Mouse (Mus musculus) brown adipose tissue, adult 24 weeks (tissue): ENCODE data around the gene Magea1. TPM values are rescaled to one million over a fixed set of nuclear protein-coding genes. Genes with fewer than 3 reads are reported as not detected.
"Not testable (repeated sequence)": the region's sequence is repeated elsewhere in the genome, so short reads cannot be mapped to it uniquely, and the experiment has no call there.

Experiments
- H3K27ac ChIP-seq: fragments of 200-500 bp; replicated peaks from 2 replicates; pipeline ENCODE4 v1.5.1; 2012; ENCODE audit warnings: low read depth, mild to moderate bottlenecking, low read length
- H3K4me1 ChIP-seq: fragments of 200-500 bp; 2 replicates; pipeline ENCODE4 v1.6.1; 2012; ENCODE audit warnings: low read length, mixed read lengths; ENCODE audit not compliant: control insufficient read depth, insufficient read depth, insufficient read length
- H3K4me3 ChIP-seq: fragments of 200-500 bp; 2 replicates; pipeline ENCODE4 v1.5.1; 2012; ENCODE audit warnings: low read depth, mild to moderate bottlenecking, low read length, moderate library complexity; ENCODE audit not compliant: insufficient read depth
- polyA plus RNA-seq: library from polyadenylated mRNA; stranded (reverse); fragments of >200 nt; gene quantifications from 2 replicates; pipeline ENCODE4 v1.2.4, GENCODE M21; 2012; ENCODE audit not compliant: missing spikeins, insufficient read depth, insufficient read length

The Magea1 gene
- polyA plus RNA-seq, result not detected in 2 replicates

- H3K4me1 ChIP-seq, H3K27ac ChIP-seq: not testable (repeated sequence)
Observed at GRCm38 (mm10) chrX:155089693-155090092, at the start of gene Magea1. TSS of gene Magea1 (minus strand) at chrX:155089793.

GRCm38 (mm10) chrX:155128312-155128711 is 38.7 kb upstream of the Magea1 start, which contains the start of gene Cldn34b2:
TSS of gene Cldn34b2 (minus strand) at chrX:155128412.
- H3K4me1 ChIP-seq, H3K27ac ChIP-seq, H3K4me3 ChIP-seq: not testable (repeated sequence)

More at GRCm38 (mm10) chrX:155089693-155090092, at the start of gene Magea1:
- H3K4me3 ChIP-seq, result not testable (repeated sequence)

- Histone ChIP-seq H3K27ac (no peak overlapping the region), H3K4me3 (no peak overlapping the region), H3K4me1 (no peaks in the 10 kb centered on the region)
Observed at GRCm38 (mm10) chrX:155098024-155098423, 8.4 kb upstream of the Magea1 start.

- H3K4me3 ChIP-seq, H3K4me1 ChIP-seq, H3K27ac ChIP-seq: not testable (repeated sequence)
Observed at GRCm38 (mm10) chrX:155093566-155093965, 4.0 kb upstream of the Magea1 start, which contains the start of gene Magea2. TSS of gene Magea2 (minus strand) at chrX:155093666.

- not testable (repeated sequence) for H3K4me1 ChIP-seq, H3K4me3 ChIP-seq, H3K27ac ChIP-seq
Observed at GRCm38 (mm10) chrX:155063045-155063444, 26.5 kb downstream of the Magea1 start, which contains the start of gene Magea5. TSS of gene Magea5 (minus strand) at chrX:155063145.

Other genes starting within 250 kb of the Magea1 start
- not detected in 2 replicates for gene Cldn34b1, start 199.5 kb downstream of the Magea1 start, polyA plus RNA-seq
- gene Magea6, start 153.8 kb downstream of the Magea1 start, polyA plus RNA-seq, result not detected in 2 replicates
- not detected in 2 replicates for gene Magea3, start 140.3 kb downstream of the Magea1 start, polyA plus RNA-seq
- gene Magea8, start 93.9 kb downstream of the Magea1 start, polyA plus RNA-seq, result not detected in 2 replicates
- gene Magea5, start 26.6 kb downstream of the Magea1 start, polyA plus RNA-seq, result not detected in 2 replicates
- not detected in 2 replicates for gene Magea2, start 3.9 kb upstream of the Magea1 start, polyA plus RNA-seq
- not detected in 2 replicates for gene Cldn34b2, start 38.6 kb upstream of the Magea1 start, polyA plus RNA-seq
- gene Sat1, start 126.7 kb upstream of the Magea1 start, polyA plus RNA-seq, result 117 and 194 TPM in 2 replicates
- 68.1 and 81.0 TPM in 2 replicates for gene Acot9, start 172.7 kb upstream of the Magea1 start, polyA plus RNA-seq